Mouse (Mus musculus): ENCODE data around the gene 1700030K09Rik. TPM values are rescaled to one million over a fixed set of nuclear protein-coding genes. Genes with fewer than 3 reads are reported as not detected.

The 1700030K09Rik gene
- polyA plus RNA-seq, 1 experiment: 9.5 TPM

- no peak for TF ChIP-seq POLR2A (IDR thresholded peaks at IDR 0.05; ENCODE audit: control insufficient read depth, extremely low read depth, insufficient read depth, low read length, poor library complexity)
- no peak; the same call in 1 of the 2 replicates for TF ChIP-seq CTCF (IDR thresholded peaks at IDR 0.05; ENCODE audit: borderline replicate concordance, control insufficient read depth, extremely low read depth, insufficient read depth, low read length, poor library complexity)
- peaks cover 17% of the 10 kb centered on the region for H3K36me3 ChIP-seq (ENCODE audit: control insufficient read depth, insufficient read depth, low read length)
- H3K4me1 ChIP-seq (replicated peaks; ENCODE audit: control insufficient read depth, insufficient read depth, low read length): peaks cover 9% of the 10 kb centered on the region
- H3K27me3 ChIP-seq (ENCODE audit: control insufficient read depth, insufficient read depth, low read length): no peaks in the 10 kb centered on the region
- H3K27ac ChIP-seq (ENCODE audit: control insufficient read depth, insufficient read depth, low read length): peak within 1 kb of the TSS; percentile 20; the same call in 1 of the 2 replicates
- H3K4me3 ChIP-seq (ENCODE audit: control insufficient read depth, insufficient read depth, low read length): peak within 1 kb of the TSS; percentile 64
- DNase-seq: no peak
- under 1% methylated on average over 98 of the region's 98 CpGs for WGBS
Observed at GRCm38 (mm10) chr8:72491680-72492621, 48.3 kb downstream of the 1700030K09Rik start, which contains the start of gene Slc35e1. TSS of gene Slc35e1 (minus strand) at chr8:72492614.

- peaks cover 9% of the 10 kb centered on the region for H3K4me1 ChIP-seq (replicated peaks; ENCODE audit: control insufficient read depth, insufficient read depth, low read length)
- TF ChIP-seq CTCF (IDR thresholded peaks at IDR 0.05; ENCODE audit: borderline replicate concordance, control insufficient read depth, extremely low read depth, insufficient read depth, low read length, poor library complexity): peak; percentile 68; the same call in 1 of the 2 replicates
- TF ChIP-seq POLR2A (IDR thresholded peaks at IDR 0.05; ENCODE audit: control insufficient read depth, extremely low read depth, insufficient read depth, low read length, poor library complexity): peak; percentile 65
- WGBS: under 1% methylated on average over 56 of the region's 56 CpGs
- H3K4me3 ChIP-seq (ENCODE audit: control insufficient read depth, insufficient read depth, low read length): peak overlapping the region; percentile 54
- H3K27ac ChIP-seq (ENCODE audit: control insufficient read depth, insufficient read depth, low read length): peak overlapping the region; percentile 20; the same call in 1 of the 2 replicates
- DNase-seq: peak; percentile 99
- H3K36me3 ChIP-seq (ENCODE audit: control insufficient read depth, insufficient read depth, low read length): peaks cover 12% of the 10 kb centered on the region
- H3K27me3 ChIP-seq (ENCODE audit: control insufficient read depth, insufficient read depth, low read length): no peaks in the 10 kb centered on the region
Observed at GRCm38 (mm10) chr8:72492622-72493081, 49.0 kb downstream of the 1700030K09Rik start.

- Histone ChIP-seq H3K4me1 (replicated peaks; ENCODE audit: control insufficient read depth, insufficient read depth, low read length) (peaks cover 9% of the 10 kb centered on the region), H3K36me3 (ENCODE audit: control insufficient read depth, insufficient read depth, low read length) (peaks cover 12% of the 10 kb centered on the region), H3K27me3 (ENCODE audit: control insufficient read depth, insufficient read depth, low read length) (no peaks in the 10 kb centered on the region), H3K4me3 (ENCODE audit: control insufficient read depth, insufficient read depth, low read length) (peak overlapping the region; percentile 54; the same call in 1 of the 2 replicates), H3K27ac (ENCODE audit: control insufficient read depth, insufficient read depth, low read length) (no peak overlapping the region)
- TF ChIP-seq CTCF (IDR thresholded peaks at IDR 0.05; ENCODE audit: borderline replicate concordance, control insufficient read depth, extremely low read depth, insufficient read depth, low read length, poor library complexity) (no peak), POLR2A (IDR thresholded peaks at IDR 0.05; ENCODE audit: control insufficient read depth, extremely low read depth, insufficient read depth, low read length, poor library complexity) (no peak)
- no peak for DNase-seq
- 15% methylated on average over 8 of the region's 8 CpGs for WGBS
Observed at GRCm38 (mm10) chr8:72493381-72493780, 49.7 kb downstream of the 1700030K09Rik start.

GRCm38 (mm10) chr8:72495411-72496111 is 51.9 kb downstream of the 1700030K09Rik start:
- no peak for DNase-seq
- TF ChIP-seq CTCF (IDR thresholded peaks at IDR 0.05; ENCODE audit: borderline replicate concordance, control insufficient read depth, extremely low read depth, insufficient read depth, low read length, poor library complexity): no peak
- TF ChIP-seq POLR2A (IDR thresholded peaks at IDR 0.05; ENCODE audit: control insufficient read depth, extremely low read depth, insufficient read depth, low read length, poor library complexity): no peak
- 96% methylated on average over 23 of the region's 23 CpGs for WGBS
- H3K27me3 ChIP-seq (ENCODE audit: control insufficient read depth, insufficient read depth, low read length): no peaks in the 10 kb centered on the region
- H3K4me1 ChIP-seq (replicated peaks; ENCODE audit: control insufficient read depth, insufficient read depth, low read length): peaks cover 9% of the 10 kb centered on the region
- H3K27ac ChIP-seq (ENCODE audit: control insufficient read depth, insufficient read depth, low read length): no peak overlapping the region
- peaks cover 12% of the 10 kb centered on the region for H3K36me3 ChIP-seq (ENCODE audit: control insufficient read depth, insufficient read depth, low read length)
- H3K4me3 ChIP-seq (ENCODE audit: control insufficient read depth, insufficient read depth, low read length): no peak overlapping the region

- no peak for DNase-seq
- Histone ChIP-seq H3K4me3 (ENCODE audit: control insufficient read depth, insufficient read depth, low read length) (no peak overlapping the region), H3K36me3 (ENCODE audit: control insufficient read depth, insufficient read depth, low read length) (peaks cover 12% of the 10 kb centered on the region), H3K27me3 (ENCODE audit: control insufficient read depth, insufficient read depth, low read length) (no peaks in the 10 kb centered on the region), H3K4me1 (replicated peaks; ENCODE audit: control insufficient read depth, insufficient read depth, low read length) (peaks cover 9% of the 10 kb centered on the region), H3K27ac (ENCODE audit: control insufficient read depth, insufficient read depth, low read length) (no peak overlapping the region)
- TF ChIP-seq CTCF (IDR thresholded peaks at IDR 0.05; ENCODE audit: borderline replicate concordance, control insufficient read depth, extremely low read depth, insufficient read depth, low read length, poor library complexity) (no peak), POLR2A (IDR thresholded peaks at IDR 0.05; ENCODE audit: control insufficient read depth, extremely low read depth, insufficient read depth, low read length, poor library complexity) (no peak)
- 96% methylated on average over 19 of the region's 19 CpGs for WGBS
Observed at GRCm38 (mm10) chr8:72496217-72496616, 52.5 kb downstream of the 1700030K09Rik start.

- TF ChIP-seq POLR2A (IDR thresholded peaks at IDR 0.05; ENCODE audit: control insufficient read depth, extremely low read depth, insufficient read depth, low read length, poor library complexity) (no peak), CTCF (IDR thresholded peaks at IDR 0.05; ENCODE audit: borderline replicate concordance, control insufficient read depth, extremely low read depth, insufficient read depth, low read length, poor library complexity) (no peak)
- Histone ChIP-seq H3K36me3 (ENCODE audit: control insufficient read depth, insufficient read depth, low read length) (peaks cover 12% of the 10 kb centered on the region), H3K4me1 (replicated peaks; ENCODE audit: control insufficient read depth, insufficient read depth, low read length) (peaks cover 3% of the 10 kb centered on the region), H3K27me3 (ENCODE audit: control insufficient read depth, insufficient read depth, low read length) (no peaks in the 10 kb centered on the region), H3K27ac (ENCODE audit: control insufficient read depth, insufficient read depth, low read length) (no peak overlapping the region), H3K4me3 (ENCODE audit: control insufficient read depth, insufficient read depth, low read length) (no peak overlapping the region)
- WGBS: 97% methylated on average over 1 of the region's 1 CpGs
- DNase-seq: no peak
Observed at GRCm38 (mm10) chr8:72497911-72498310, 54.2 kb downstream of the 1700030K09Rik start.
